Mouse (Mus musculus) limb, embryonic 14.5 days (tissue): ENCODE measurements around the gene Fgd6. TPM values are rescaled to one million over a fixed set of nuclear protein-coding genes. Genes with fewer than 3 reads are reported as not detected.
A peak's percentile ranks its signal among the peaks of the same experiment; 100 is the strongest.

ENCODE experiments used
- ATAC-seq: fragments of 200-750 bp; cut with Nextera tagmentation; 2 replicates; pipeline ENCODE4 v1.8.0; 2017; ENCODE audit warnings: low read depth, moderate number of reproducible peaks, moderate TSS enrichment; ENCODE audit not compliant: low FRiP score
- DNase-seq: peaks from one replicate; pipeline ENCODE4 v3.0.0-alpha.2; 2015; ENCODE audit warnings: low spot score
- H3K27ac ChIP-seq: fragments of 300-500 bp; sonication (generic); replicated peaks from 2 replicates; pipeline ENCODE4 v1.5.1; 2014; ENCODE audit warnings: low read depth, mild to moderate bottlenecking, low read length, moderate library complexity, mixed read lengths
- H3K27me3 ChIP-seq: fragments of 300-500 bp; sonication (generic); 2 replicates; pipeline ENCODE4 v1.6.1; 2014; ENCODE audit warnings: low read length, mixed read lengths; ENCODE audit not compliant: control insufficient read depth, insufficient read depth
- H3K36me3 ChIP-seq: fragments of 300-500 bp; sonication (generic); 2 replicates; pipeline ENCODE4 v1.6.1; 2014; ENCODE audit warnings: mild to moderate bottlenecking, low read length, moderate library complexity, mixed read lengths; ENCODE audit not compliant: control insufficient read depth, insufficient read depth
- H3K4me1 ChIP-seq: fragments of 300-500 bp; sonication (generic); 2 replicates; pipeline ENCODE4 v1.6.1; 2014; ENCODE audit warnings: antibody characterized with exemption, low read length, mixed read lengths; ENCODE audit not compliant: control insufficient read depth, insufficient read depth
- H3K4me2 ChIP-seq: fragments of 300-500 bp; sonication (generic); replicated peaks from 2 replicates; pipeline ENCODE4 v1.6.1; 2014; ENCODE audit warnings: low read depth, mild to moderate bottlenecking, low read length, moderate library complexity; ENCODE audit not compliant: severe bottlenecking
- H3K4me3 ChIP-seq: fragments of 300-500 bp; sonication (generic); replicated peaks from 2 replicates; pipeline ENCODE4 v1.5.1; 2014; ENCODE audit warnings: low read length
- H3K9ac ChIP-seq: fragments of 300-500 bp; sonication (generic); 2 replicates; pipeline ENCODE4 v1.6.1; 2014; ENCODE audit warnings: mild to moderate bottlenecking, low read depth, low read length, moderate library complexity; ENCODE audit not compliant: severe bottlenecking
- H3K9me3 ChIP-seq: fragments of 300-500 bp; sonication (generic); 2 replicates; pipeline ENCODE4 v1.6.1; 2016; ENCODE audit warnings: low read length; ENCODE audit not compliant: control insufficient read depth
- POLR2A ChIP-seq: fragments of 200-500 bp; IDR thresholded peaks from 2 replicates; pipeline ENCODE4 v1.8.0; 2012; ENCODE audit warnings: inconsistent platforms, mild to moderate bottlenecking, moderate library complexity, borderline replicate concordance; ENCODE audit not compliant: insufficient read depth, insufficient read length; ENCODE audit errors: extremely low read depth
- WGBS: fragments of 180-500 bp; shearing (Covaris S2); extraction: QIAGEN DNeasy Blood & Tissue Kit; methylation state at CpG from one replicate; pipeline ENCODE4 v1.1.7; 2014; 5-methylcytosine and 5-hydroxymethylcytosine counted together
- polyA plus RNA-seq, 2 experiments: library from polyadenylated mRNA; depleted of rRNA in 1 of 2; stranded (reverse) in 1 of 2; unstranded in 1 of 2; fragments of >200 nt; fragmentation: Nextera tagmentation in 1 of 2; extraction: Ambion mirVana in 1 of 2; gene quantifications; 2 replicates each; pipeline versions ENCODE4 v1.2.1 to v1.2.3; 2012 to 2014

Fgd6 gene
- polyA plus RNA-seq, 2 experiments: 3.2 to 5.5 TPM

- ATAC-seq: 0 out of 2 replicates have a peak, but pooled peaks have one; percentile 44
Observed at GRCm38 (mm10) chr10:94068701-94069100, 32.9 kb downstream of the Fgd6 start.

DNA sequence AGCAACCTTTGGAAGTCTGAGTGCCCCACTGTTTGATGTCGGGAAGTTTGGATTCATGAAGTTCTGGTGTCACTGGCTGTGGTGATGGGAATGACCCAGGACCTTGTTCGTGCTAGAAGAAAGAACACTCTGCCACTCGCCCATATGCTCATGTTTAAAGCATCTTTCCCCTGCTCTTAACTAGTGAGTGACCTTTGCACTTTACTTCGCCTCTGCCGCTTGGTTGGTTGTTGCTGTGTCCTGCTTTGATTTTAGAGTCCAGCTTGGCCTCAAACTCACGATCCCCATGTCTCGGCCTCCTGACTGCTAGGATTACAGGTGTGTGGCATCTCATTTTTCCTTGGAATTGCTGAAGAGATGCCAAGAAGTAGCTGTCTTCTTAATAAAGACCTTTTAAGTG, 35.8 kb downstream of the Fgd6 start:
- Histone ChIP-seq H3K36me3 (no peaks in the 10 kb centered on the region), H3K27me3 (no peaks in the 10 kb centered on the region), H3K9ac (no peak overlapping the region), H3K4me3 (no peak overlapping the region), H3K9me3 (no peaks in the 10 kb centered on the region), H3K27ac (no peak overlapping the region), H3K4me2 (no peak overlapping the region), H3K4me1 (peaks cover 18% of the 10 kb centered on the region)
- WGBS: 68% methylated on average over 7 of the region's 7 CpGs
- no peak for TF ChIP-seq POLR2A
- no peak for ATAC-seq
- no peak for DNase-seq

More at GRCm38 (mm10) chr10:94068701-94069100, 32.9 kb downstream of the Fgd6 start:
- Histone ChIP-seq H3K4me2 (no peak overlapping the region), H3K36me3 (no peaks in the 10 kb centered on the region), H3K27ac (no peak overlapping the region), H3K27me3 (no peaks in the 10 kb centered on the region), H3K4me1 (peaks cover 20% of the 10 kb centered on the region), H3K9me3 (no peaks in the 10 kb centered on the region), H3K9ac (no peak overlapping the region), H3K4me3 (no peak overlapping the region)
- no peak for TF ChIP-seq POLR2A
- 56% methylated on average over 5 of the region's 5 CpGs for WGBS
- DNase-seq: peak; percentile 17

DNA sequence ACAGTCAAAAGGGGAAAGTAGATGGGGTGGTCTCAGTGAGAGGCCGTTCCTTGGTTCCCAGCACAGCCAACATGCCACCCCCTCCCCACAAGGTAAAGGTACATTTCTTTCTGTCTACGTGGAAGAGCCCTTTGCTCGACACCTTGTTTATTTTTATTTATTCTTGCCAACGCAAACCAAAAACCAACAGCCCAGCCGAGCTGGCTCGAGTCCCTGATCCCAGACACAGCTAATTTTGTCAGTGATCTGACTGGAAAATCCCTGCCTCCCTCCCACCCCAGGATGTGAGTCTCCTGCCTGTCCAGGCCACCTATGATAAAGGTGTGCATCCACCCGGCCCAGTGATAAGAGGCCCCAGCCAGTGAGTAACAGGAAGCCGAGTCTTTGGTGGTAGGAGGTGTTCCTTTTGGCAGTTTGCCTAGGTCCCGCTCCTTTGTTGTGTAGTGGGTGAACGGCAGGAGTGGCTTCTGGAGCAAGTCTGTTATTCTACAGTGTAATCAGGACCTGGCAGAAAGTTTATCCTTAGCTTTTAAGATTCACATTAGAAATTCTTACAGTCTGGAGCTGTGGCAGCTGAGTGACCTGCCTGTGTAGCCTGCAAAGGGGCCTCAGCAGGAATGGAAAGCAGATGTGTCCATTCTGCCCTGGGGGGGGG, 36.6 kb downstream of the Fgd6 start:
- 29% methylated on average over 10 of the region's 10 CpGs for WGBS
- H3K27me3 ChIP-seq: no peaks in the 10 kb centered on the region
- H3K4me1 ChIP-seq: peaks cover 18% of the 10 kb centered on the region
- H3K9ac ChIP-seq: no peak overlapping the region
- no peaks in the 10 kb centered on the region for H3K36me3 ChIP-seq
- DNase-seq: peak; percentile 62
- no peak overlapping the region for H3K4me3 ChIP-seq
- no peaks in the 10 kb centered on the region for H3K9me3 ChIP-seq
- TF ChIP-seq POLR2A: no peak
- peak; percentile 44; the same call in 1 of the 2 replicates for ATAC-seq
- no peak overlapping the region; the same call in none of the 2 replicates for H3K27ac ChIP-seq
- no peak overlapping the region for H3K4me2 ChIP-seq

GRCm38 (mm10) chr10:94072916-94073465, 37.2 kb downstream of the Fgd6 start:
- no peak for TF ChIP-seq POLR2A
- WGBS: 58% methylated on average over 4 of the region's 4 CpGs
- H3K9ac ChIP-seq: no peak overlapping the region
- H3K4me3 ChIP-seq: no peak overlapping the region
- no peaks in the 10 kb centered on the region for H3K27me3 ChIP-seq
- no peak overlapping the region for H3K4me2 ChIP-seq
- H3K36me3 ChIP-seq: no peaks in the 10 kb centered on the region
- no peak for DNase-seq
- ATAC-seq: no peak
- no peaks in the 10 kb centered on the region for H3K9me3 ChIP-seq
- peaks cover 18% of the 10 kb centered on the region for H3K4me1 ChIP-seq
- H3K27ac ChIP-seq: no peak overlapping the region; the same call in 1 of the 2 replicates

DNA sequence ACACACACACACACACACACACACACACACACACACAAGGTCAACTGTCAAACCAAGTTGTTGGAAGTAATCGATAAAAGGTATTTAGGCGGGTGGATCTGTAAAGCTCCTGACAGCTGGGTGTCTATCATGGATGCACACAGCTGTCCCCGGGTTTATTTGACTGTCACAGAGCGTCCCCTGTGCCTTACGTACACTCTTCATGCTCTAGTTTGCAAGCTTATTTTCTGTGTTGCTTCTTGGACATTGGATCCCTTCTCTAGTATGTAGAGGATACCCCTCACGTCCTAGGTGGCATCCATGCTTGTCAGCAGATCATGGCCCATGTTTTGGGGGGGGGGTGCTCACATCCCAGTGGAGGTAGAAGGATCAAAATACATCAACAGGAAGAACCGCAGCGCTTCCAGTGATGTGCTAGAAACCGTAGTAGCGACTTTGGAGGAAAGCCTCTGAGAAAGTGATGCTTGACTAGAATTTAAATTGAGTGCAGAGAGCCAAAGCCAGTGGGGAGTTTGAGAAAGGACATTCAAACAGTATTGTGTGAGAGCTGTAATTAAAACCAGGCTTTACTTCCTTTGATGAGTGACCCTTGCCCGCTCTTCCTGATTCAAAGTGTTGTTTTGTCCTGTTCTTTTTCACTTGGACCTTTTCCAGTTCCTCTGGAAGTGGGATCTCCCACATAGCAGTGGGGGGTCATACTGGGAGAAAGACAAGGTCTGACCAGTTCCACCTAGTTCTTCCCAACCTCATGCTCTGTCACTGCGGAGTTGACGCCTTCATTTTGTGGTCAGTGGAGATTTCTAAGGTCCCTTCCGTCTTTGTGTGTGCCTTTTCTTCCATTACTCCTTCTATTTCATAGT, 41.4 kb downstream of the Fgd6 start:
- TF ChIP-seq POLR2A: no peak
- Histone ChIP-seq H3K27ac (no peak overlapping the region), H3K4me1 (peaks cover 11% of the 10 kb centered on the region), H3K9me3 (no peaks in the 10 kb centered on the region), H3K9ac (no peak overlapping the region), H3K4me3 (no peak overlapping the region), H3K27me3 (no peaks in the 10 kb centered on the region), H3K4me2 (no peak overlapping the region), H3K36me3 (no peaks in the 10 kb centered on the region)
- no peak for ATAC-seq
- 60% methylated on average over 14 of the region's 14 CpGs for WGBS
- no peak for DNase-seq
